Mouse (Mus musculus) heart, adult 9 months (tissue): Measurements from ENCODE around the gene 1700025G04Rik.
A peak's percentile ranks its signal among the peaks of the same experiment; 100 is the strongest.

Experiments
- DNase-seq, 2 experiments: peaks; one replicate each; pipeline ENCODE4 v3.0.0; 2022; ENCODE audit warnings: low spot score in 2 of 2

1700025G04Rik gene

GRCm38 (mm10) chr1:152076222-152076845, 13.6 kb downstream of the 1700025G04Rik start:
- DNase-seq: no peak

- DNase-seq: no peak
Measured at GRCm38 (mm10) chr1:152075725-152076124, 14.2 kb downstream of the 1700025G04Rik start.

- DNase-seq: no peak
Measured at GRCm38 (mm10) chr1:152070441-152070840, 19.5 kb downstream of the 1700025G04Rik start.

- no peak for DNase-seq
Measured at GRCm38 (mm10) chr1:152069745-152070144, 20.2 kb downstream of the 1700025G04Rik start.

GRCm38 (mm10) chr1:152067919-152068318, 22.0 kb downstream of the 1700025G04Rik start:
- no peak for DNase-seq

- no peak for DNase-seq
Measured at GRCm38 (mm10) chr1:152065527-152065926, 24.4 kb downstream of the 1700025G04Rik start.

GRCm38 (mm10) chr1:152063357-152064145, 26.4 kb downstream of the 1700025G04Rik start:
- no peak for DNase-seq

- no peak for DNase-seq
Measured at GRCm38 (mm10) chr1:152061745-152062144, 28.2 kb downstream of the 1700025G04Rik start.

- DNase-seq: no peak
Measured at GRCm38 (mm10) chr1:152060265-152060664, 29.7 kb downstream of the 1700025G04Rik start.

- no peak for DNase-seq
Measured at GRCm38 (mm10) chr1:152058776-152059175, 31.1 kb downstream of the 1700025G04Rik start.

GRCm38 (mm10) chr1:152053112-152053511, 36.8 kb downstream of the 1700025G04Rik start:
- DNase-seq: no peak

GRCm38 (mm10) chr1:152051858-152052257, 38.1 kb downstream of the 1700025G04Rik start:
- DNase-seq: peak; percentile 16 to 17

- DNase-seq: no peak
Measured at GRCm38 (mm10) chr1:152050037-152050436, 39.9 kb downstream of the 1700025G04Rik start.

- DNase-seq: no peak
Measured at GRCm38 (mm10) chr1:152048291-152048690, 41.6 kb downstream of the 1700025G04Rik start.

- DNase-seq: no peak
Measured at GRCm38 (mm10) chr1:152047416-152047815, 42.5 kb downstream of the 1700025G04Rik start.

GRCm38 (mm10) chr1:152043453-152043852, 46.5 kb downstream of the 1700025G04Rik start:
- DNase-seq: no peak

GRCm38 (mm10) chr1:152042409-152042808, 47.5 kb downstream of the 1700025G04Rik start:
- no peak for DNase-seq

GRCm38 (mm10) chr1:152041005-152041404, 48.9 kb downstream of the 1700025G04Rik start:
- no peak for DNase-seq

- DNase-seq: no peak
Measured at GRCm38 (mm10) chr1:152040053-152040452, 49.9 kb downstream of the 1700025G04Rik start.

GRCm38 (mm10) chr1:152039588-152039987, 50.3 kb downstream of the 1700025G04Rik start:
- DNase-seq: no peak

- DNase-seq: no peak
Measured at GRCm38 (mm10) chr1:152038086-152038485, 51.8 kb downstream of the 1700025G04Rik start.

GRCm38 (mm10) chr1:152037589-152037988, 52.3 kb downstream of the 1700025G04Rik start:
- no peak for DNase-seq

GRCm38 (mm10) chr1:152034766-152035165, 55.2 kb downstream of the 1700025G04Rik start:
- no peak for DNase-seq
